Mouse (Mus musculus): ENCODE results near the gene Cacnb4.

DNA sequence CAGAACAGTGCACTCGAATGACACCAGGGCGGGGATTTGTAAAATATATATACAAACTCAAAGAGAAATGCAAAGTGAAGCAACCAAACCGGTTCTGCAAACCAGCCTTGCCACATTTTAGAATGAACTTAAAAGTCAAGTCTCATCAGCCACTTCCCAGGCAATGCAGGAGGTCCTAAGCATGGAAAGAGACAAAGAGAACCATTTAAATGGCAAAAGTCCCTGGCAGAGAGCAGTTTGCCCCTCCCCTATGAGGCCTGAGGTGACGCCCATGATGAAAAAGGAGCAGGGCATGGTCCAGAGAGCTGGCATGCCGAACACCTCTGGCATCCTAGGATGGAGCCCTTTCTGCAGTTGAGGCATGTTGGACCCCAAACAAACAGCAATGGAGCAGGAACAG lies 234.5 kb downstream of the Cacnb4 start:
- no peak for TF ChIP-seq POLR2A (IDR thresholded peaks at IDR 0.05; ENCODE audit: insufficient read length, low read depth)
- TF ChIP-seq MYOD1 (IDR thresholded peaks at IDR 0.05; ENCODE audit: control insufficient read depth in 1 of 3, insufficient read length in 2 of 3, low read depth in 2 of 3): no peak
- TF ChIP-seq POLR2AphosphoS2 (IDR thresholded peaks at IDR 0.05; ENCODE audit: insufficient read length, low read depth): no peak
- TF ChIP-seq SRF (IDR thresholded peaks at IDR 0.05; ENCODE audit: control insufficient read depth, insufficient read length, low read depth): no peak
- TF ChIP-seq CEBPB (IDR thresholded peaks at IDR 0.05; ENCODE audit: insufficient read depth, poor library complexity, severe bottlenecking): no peak
- no peak for TF ChIP-seq TCF12 (IDR thresholded peaks at IDR 0.05; ENCODE audit: insufficient read depth, poor library complexity, severe bottlenecking)
- TF ChIP-seq MAX (IDR thresholded peaks at IDR 0.05; ENCODE audit: low read depth): no peak

Measured in myocyte (in vitro differentiated cells).